Mouse (Mus musculus): Measurements from ENCODE around the gene Usp12. TPM values are rescaled to one million over a fixed set of nuclear protein-coding genes. Genes with fewer than 3 reads are reported as not detected.
A peak's percentile ranks its signal among the peaks of the same experiment; 100 is the strongest.

Usp12 gene
- polyA plus RNA-seq (2015; fragmentation: Nextera tagmentation; extraction: Ambion mirVana), result 17.0 and 17.2 TPM in 2 replicates

DNA sequence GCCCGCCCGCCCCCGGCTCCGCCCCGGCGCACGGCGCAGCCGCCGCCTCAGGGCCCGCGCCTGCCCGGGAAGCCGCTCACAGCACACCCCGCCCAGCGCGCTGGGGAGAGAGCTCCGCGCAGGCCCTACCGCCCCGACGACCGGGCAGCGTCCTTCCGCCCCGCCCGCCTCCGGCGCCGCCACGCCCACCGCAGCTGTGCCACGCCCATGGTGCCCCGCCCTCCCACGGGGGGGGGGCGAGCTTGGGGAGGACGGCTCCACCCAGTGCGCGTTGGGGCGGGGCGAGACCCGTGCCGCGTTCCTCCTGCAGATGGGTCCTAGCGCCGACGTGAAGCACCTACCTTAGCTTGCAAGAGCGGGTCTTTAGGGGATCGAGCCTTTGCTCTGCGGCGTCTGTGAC lies at the start of gene Usp12:
Usp12 (minus strand) TSS at position 154 of the 400 bp plus-strand sequence.
- no peaks in the 10 kb centered on the region for H3K9me3 ChIP-seq (ENCODE audit: control insufficient read depth, low read length)
- H3K4me1 ChIP-seq (replicated peaks; ENCODE audit: control insufficient read depth, insufficient read depth, low read length), result peaks cover 29% of the 10 kb centered on the region
- peak within 1 kb of the TSS; percentile 91 for H3K27ac ChIP-seq (ENCODE audit: low read length)
- no peaks in the 10 kb centered on the region for H3K27me3 ChIP-seq (ENCODE audit: control insufficient read depth, insufficient read depth, low read depth, low read length)
- peak; percentile 99 for ATAC-seq (ENCODE audit: low read depth)
- peak within 1 kb of the TSS; percentile 85 for H3K4me2 ChIP-seq (ENCODE audit: low read depth, low read length)
- H3K9ac ChIP-seq (ENCODE audit: low read length), result peak within 1 kb of the TSS; percentile 92
- WGBS, result 0% methylated on average over 32 of the region's 51 CpGs
- H3K36me3 ChIP-seq (ENCODE audit: control insufficient read depth, insufficient read depth, low read length), result no peaks in the 10 kb centered on the region
- peak within 1 kb of the TSS; percentile 82 for H3K4me3 ChIP-seq (ENCODE audit: low read length)

DNA sequence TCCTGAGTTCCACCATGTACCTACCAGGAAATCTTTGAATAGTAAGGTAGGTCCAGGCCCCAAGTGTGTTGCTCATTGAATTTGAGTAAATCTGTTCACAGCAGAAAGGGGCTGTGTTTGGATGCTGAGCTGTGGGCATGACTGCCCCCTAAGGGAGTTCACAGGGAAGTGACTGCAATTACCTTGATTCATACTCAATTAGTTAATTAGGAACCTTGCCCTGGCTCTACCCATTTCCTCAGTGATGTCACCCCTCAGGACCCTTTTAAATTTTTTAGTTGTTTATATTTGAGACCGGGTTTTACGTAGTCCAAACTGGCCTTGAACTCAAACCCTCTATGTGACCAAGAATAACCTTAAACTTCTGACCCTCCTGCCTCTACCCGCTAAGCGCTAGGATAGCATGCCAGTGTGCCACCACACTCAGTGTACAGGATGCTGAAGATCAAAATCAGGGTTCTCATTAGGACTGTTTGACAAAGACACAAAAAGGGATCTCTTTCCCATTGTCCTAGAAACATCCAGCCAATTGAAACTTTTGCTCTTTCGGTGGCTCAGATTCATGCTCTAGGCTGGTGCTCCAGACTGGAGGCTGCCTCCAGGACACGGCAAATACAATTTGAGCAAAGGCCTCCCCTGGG lies 49.6 kb upstream of the Usp12 start:
- Histone ChIP-seq H3K36me3 (ENCODE audit: control insufficient read depth, insufficient read depth, low read length) (no peaks in the 10 kb centered on the region; the same call in 1 of the 2 replicates), H3K9ac (ENCODE audit: low read length) (peak overlapping the region; percentile 81), H3K4me1 (replicated peaks; ENCODE audit: control insufficient read depth, insufficient read depth, low read length) (peaks cover 24% of the 10 kb centered on the region), H3K27me3 (ENCODE audit: control insufficient read depth, insufficient read depth, low read depth, low read length) (no peaks in the 10 kb centered on the region), H3K4me3 (ENCODE audit: low read length) (peak overlapping the region; percentile 77), H3K4me2 (ENCODE audit: low read depth, low read length) (peak overlapping the region; percentile 97), H3K9me3 (ENCODE audit: control insufficient read depth, low read length) (no peaks in the 10 kb centered on the region), H3K27ac (ENCODE audit: low read length) (peak overlapping the region; percentile 36; the same call in 1 of the 2 replicates)
- peak; percentile 3 for ATAC-seq (ENCODE audit: low read depth)
- WGBS, result 9% methylated on average over 6 of the region's 6 CpGs

DNA sequence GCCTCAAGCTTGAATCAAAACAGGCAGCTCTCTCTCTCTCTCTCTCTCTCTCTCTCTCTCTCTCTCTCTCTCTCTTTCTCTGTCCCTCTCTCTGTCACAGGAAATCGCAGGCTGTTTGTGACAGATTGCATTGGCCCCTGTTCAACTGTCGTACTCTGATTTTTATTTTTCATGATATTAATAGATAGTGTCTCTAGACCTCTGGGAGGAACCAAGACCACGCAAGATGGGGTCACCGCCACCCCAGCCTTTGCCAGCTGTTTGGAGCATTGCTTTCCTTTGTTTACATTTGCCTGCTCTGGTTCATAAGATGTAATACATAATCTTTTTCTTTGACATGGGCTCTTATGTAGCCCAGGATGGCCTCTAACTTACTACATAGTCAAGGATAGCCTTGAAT lies 47.2 kb upstream of the Usp12 start:
- Histone ChIP-seq H3K9me3 (ENCODE audit: control insufficient read depth, low read length) (no peaks in the 10 kb centered on the region), H3K27ac (ENCODE audit: low read length) (no peak overlapping the region), H3K4me3 (ENCODE audit: low read length) (no peak overlapping the region), H3K36me3 (ENCODE audit: control insufficient read depth, insufficient read depth, low read length) (peaks cover 12% of the 10 kb centered on the region), H3K4me2 (ENCODE audit: low read depth, low read length) (no peak overlapping the region), H3K9ac (ENCODE audit: low read length) (no peak overlapping the region), H3K4me1 (replicated peaks; ENCODE audit: control insufficient read depth, insufficient read depth, low read length) (peaks cover 19% of the 10 kb centered on the region), H3K27me3 (ENCODE audit: control insufficient read depth, insufficient read depth, low read depth, low read length) (no peaks in the 10 kb centered on the region)
- no peak for ATAC-seq (ENCODE audit: low read depth)
- WGBS, result 56% methylated on average over 4 of the region's 4 CpGs

DNA sequence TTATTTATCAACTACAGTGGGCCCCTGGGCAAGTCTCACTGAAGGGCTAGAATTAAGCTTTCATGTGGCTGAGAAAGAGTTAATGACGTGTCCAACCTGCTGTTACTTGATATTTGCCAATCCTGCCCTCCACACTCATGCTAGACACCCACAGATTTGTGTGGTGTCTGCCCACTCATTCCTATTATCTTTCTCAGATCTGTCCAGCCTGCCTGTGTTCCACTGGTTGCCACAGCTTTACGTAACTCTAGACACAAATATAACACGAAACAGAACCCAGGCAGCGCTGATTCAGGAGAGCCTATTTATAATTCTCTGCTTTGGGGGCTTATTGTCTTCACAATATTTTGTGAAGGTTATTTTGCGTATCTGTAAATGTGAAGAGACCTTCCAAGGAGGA lies 46.5 kb upstream of the Usp12 start:
- 71% methylated on average over 5 of the region's 5 CpGs for WGBS
- no peak overlapping the region for H3K27ac ChIP-seq (ENCODE audit: low read length)
- no peaks in the 10 kb centered on the region for H3K9me3 ChIP-seq (ENCODE audit: control insufficient read depth, low read length)

DNA sequence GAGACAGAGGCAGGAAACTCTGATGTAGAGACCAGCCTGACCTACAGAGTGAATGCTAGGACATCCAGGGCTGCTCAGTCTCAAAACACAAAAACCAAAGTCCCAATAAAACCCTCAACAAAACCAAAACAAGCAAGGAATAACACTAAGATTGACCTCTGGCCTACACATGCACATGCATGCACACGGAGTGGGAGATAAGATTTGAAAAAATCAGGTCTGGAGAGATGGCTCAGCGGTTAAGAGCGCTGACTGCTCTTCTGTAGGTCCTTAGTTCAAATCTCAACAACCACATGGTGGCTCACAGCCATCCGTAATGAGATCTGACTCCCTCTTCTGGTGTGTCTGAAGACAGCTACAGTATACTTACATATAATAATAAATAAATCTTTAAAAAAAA lies 45.6 kb upstream of the Usp12 start:
- Histone ChIP-seq H3K27me3 (ENCODE audit: control insufficient read depth, insufficient read depth, low read depth, low read length) (no peaks in the 10 kb centered on the region), H3K27ac (ENCODE audit: low read length) (no peak overlapping the region), H3K36me3 (ENCODE audit: control insufficient read depth, insufficient read depth, low read length) (peaks cover 24% of the 10 kb centered on the region), H3K4me3 (ENCODE audit: low read length) (no peak overlapping the region), H3K4me1 (replicated peaks; ENCODE audit: control insufficient read depth, insufficient read depth, low read length) (peaks cover 8% of the 10 kb centered on the region), H3K9me3 (ENCODE audit: control insufficient read depth, low read length) (no peaks in the 10 kb centered on the region), H3K4me2 (ENCODE audit: low read depth, low read length) (no peak overlapping the region), H3K9ac (ENCODE audit: low read length) (no peak overlapping the region)
- WGBS, result 64% methylated on average over 4 of the region's 4 CpGs
- no peak for ATAC-seq (ENCODE audit: low read depth)

More for the DNA sequence above, 46.5 kb upstream of the Usp12 start:
- Histone ChIP-seq H3K27me3 (ENCODE audit: control insufficient read depth, insufficient read depth, low read depth, low read length) (no peaks in the 10 kb centered on the region), H3K4me2 (ENCODE audit: low read depth, low read length) (no peak overlapping the region), H3K4me1 (replicated peaks; ENCODE audit: control insufficient read depth, insufficient read depth, low read length) (peaks cover 14% of the 10 kb centered on the region), H3K4me3 (ENCODE audit: low read length) (no peak overlapping the region), H3K9ac (ENCODE audit: low read length) (no peak overlapping the region), H3K36me3 (ENCODE audit: control insufficient read depth, insufficient read depth, low read length) (peaks cover 18% of the 10 kb centered on the region)
- ATAC-seq (ENCODE audit: low read depth), result no peak

DNA sequence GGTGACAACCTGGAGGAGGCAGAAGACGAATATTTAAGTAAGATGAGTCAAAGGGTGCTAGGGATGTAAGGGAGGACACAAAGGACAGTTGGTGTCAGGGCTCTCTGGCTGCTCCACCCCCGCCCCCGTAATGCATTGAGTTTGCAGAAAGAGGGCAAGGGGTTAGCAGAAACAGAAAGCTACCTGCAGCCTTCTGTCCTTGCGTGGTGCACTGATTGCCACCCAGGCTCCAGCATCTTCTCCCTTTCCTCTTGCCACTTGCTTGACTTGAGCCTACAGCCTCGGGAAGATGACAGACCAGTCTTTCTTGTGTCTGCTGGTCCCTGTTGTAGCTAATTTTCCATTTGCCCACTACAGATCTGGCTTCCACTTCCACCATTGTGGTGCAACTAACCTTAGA lies 45.0 kb upstream of the Usp12 start:
- Histone ChIP-seq H3K9me3 (ENCODE audit: control insufficient read depth, low read length) (no peaks in the 10 kb centered on the region), H3K4me2 (ENCODE audit: low read depth, low read length) (no peak overlapping the region), H3K4me1 (replicated peaks; ENCODE audit: control insufficient read depth, insufficient read depth, low read length) (peaks cover 11% of the 10 kb centered on the region), H3K4me3 (ENCODE audit: low read length) (no peak overlapping the region), H3K9ac (ENCODE audit: low read length) (no peak overlapping the region), H3K27ac (ENCODE audit: low read length) (0 out of 2 replicates have a peak overlapping the region, but pooled peaks have one; percentile 10), H3K27me3 (ENCODE audit: control insufficient read depth, insufficient read depth, low read depth, low read length) (no peaks in the 10 kb centered on the region), H3K36me3 (ENCODE audit: control insufficient read depth, insufficient read depth, low read length) (peaks cover 29% of the 10 kb centered on the region)
- 46% methylated on average over 5 of the region's 5 CpGs for WGBS
- ATAC-seq (ENCODE audit: low read depth), result no peak

DNA sequence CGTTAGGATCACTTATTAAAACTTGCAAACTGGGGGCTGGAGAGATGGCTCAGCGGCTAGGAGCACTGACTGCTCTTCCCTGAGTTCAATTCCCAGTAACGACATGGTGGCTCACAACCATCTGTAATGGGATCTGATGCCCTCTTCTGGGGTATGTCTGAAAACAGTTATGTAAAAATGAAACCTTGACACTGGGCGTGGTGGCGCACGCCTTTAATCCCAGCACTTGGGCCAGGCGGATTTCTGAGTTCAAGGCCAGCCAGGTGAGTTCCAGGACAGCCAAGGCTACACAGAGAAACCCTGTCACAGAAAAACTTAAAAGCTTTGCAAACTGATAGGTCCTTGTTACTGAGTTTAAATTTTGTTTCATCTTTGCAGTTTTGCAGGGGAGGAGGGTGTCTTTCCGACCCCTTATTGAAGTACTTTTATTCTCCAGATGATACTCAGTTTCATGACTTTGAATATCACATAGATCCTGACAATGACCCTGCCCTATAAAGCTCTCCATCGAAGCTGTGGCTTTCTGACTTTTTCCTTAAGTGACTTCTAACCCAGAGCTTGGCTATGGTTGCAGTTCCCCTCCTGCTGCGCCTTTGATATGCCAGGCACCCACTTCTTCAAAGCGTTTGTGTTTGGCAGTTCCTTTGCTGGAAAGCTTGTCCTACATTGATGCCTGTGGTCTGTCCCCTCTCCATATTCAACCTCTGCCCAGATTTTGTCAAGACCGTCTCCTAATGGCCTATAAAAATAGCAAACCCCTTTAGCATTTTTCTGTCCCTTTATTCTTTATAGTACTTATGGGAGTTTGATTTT lies 44.2 kb upstream of the Usp12 start:
- Histone ChIP-seq H3K4me2 (ENCODE audit: low read depth, low read length) (no peak overlapping the region), H3K9me3 (ENCODE audit: control insufficient read depth, low read length) (no peaks in the 10 kb centered on the region), H3K9ac (ENCODE audit: low read length) (no peak overlapping the region), H3K4me1 (replicated peaks; ENCODE audit: control insufficient read depth, insufficient read depth, low read length) (peaks cover 12% of the 10 kb centered on the region; the same call in 1 of the 2 replicates), H3K27me3 (ENCODE audit: control insufficient read depth, insufficient read depth, low read depth, low read length) (no peaks in the 10 kb centered on the region), H3K36me3 (ENCODE audit: control insufficient read depth, insufficient read depth, low read length) (peaks cover 32% of the 10 kb centered on the region), H3K4me3 (ENCODE audit: low read length) (no peak overlapping the region), H3K27ac (ENCODE audit: low read length) (no peak overlapping the region)
- 44% methylated on average over 12 of the region's 12 CpGs for WGBS
- 0 out of 2 replicates have a peak, but pooled peaks have one; percentile 9 for ATAC-seq (ENCODE audit: low read depth)

DNA sequence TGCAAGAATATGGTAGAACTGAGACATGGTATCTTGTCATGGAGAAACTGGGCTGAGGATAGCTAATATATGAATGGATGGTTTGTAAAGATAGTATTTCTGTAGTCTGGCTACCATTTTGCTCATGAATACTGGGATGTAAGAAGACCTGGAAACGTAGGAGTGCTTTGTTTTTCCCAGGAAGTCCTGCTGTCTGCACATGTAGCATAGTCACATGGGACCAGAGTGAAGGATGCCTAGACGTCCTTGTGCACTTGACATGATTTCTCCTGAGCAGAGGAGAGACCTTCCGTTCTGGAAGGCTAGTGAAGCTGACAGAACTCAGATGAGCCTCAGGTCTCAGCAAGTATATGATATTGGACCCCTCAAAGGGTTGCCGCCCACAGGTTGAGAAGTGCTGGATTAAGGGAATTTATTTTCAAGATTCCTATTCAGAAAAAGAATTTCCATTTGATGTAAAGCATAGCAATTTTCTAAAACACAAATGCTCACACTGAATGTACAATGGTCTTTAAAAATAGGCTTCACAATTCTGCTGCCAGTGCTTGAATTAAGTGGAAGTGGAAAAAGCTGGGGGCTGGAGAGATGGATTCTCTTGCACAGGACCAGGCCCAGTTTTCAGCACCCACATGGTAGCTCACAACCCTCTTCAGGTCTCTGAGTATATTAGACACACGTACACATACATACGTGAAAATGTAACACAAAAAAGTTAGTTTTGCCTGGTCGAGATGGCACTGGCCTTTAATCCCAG lies 43.3 kb upstream of the Usp12 start:
- H3K9me3 ChIP-seq (ENCODE audit: control insufficient read depth, low read length), result no peaks in the 10 kb centered on the region
- WGBS, result 57% methylated on average over 7 of the region's 7 CpGs
- ATAC-seq (ENCODE audit: low read depth), result no peak
- no peak overlapping the region for H3K4me3 ChIP-seq (ENCODE audit: low read length)
- H3K4me2 ChIP-seq (ENCODE audit: low read depth, low read length), result no peak overlapping the region
- H3K27ac ChIP-seq (ENCODE audit: low read length), result no peak overlapping the region
- H3K36me3 ChIP-seq (ENCODE audit: control insufficient read depth, insufficient read depth, low read length), result peaks cover 32% of the 10 kb centered on the region
- H3K27me3 ChIP-seq (ENCODE audit: control insufficient read depth, insufficient read depth, low read depth, low read length), result no peaks in the 10 kb centered on the region
- peaks cover 15% of the 10 kb centered on the region; the same call in 1 of the 2 replicates for H3K4me1 ChIP-seq (replicated peaks; ENCODE audit: control insufficient read depth, insufficient read depth, low read length)
- no peak overlapping the region for H3K9ac ChIP-seq (ENCODE audit: low read length)

DNA sequence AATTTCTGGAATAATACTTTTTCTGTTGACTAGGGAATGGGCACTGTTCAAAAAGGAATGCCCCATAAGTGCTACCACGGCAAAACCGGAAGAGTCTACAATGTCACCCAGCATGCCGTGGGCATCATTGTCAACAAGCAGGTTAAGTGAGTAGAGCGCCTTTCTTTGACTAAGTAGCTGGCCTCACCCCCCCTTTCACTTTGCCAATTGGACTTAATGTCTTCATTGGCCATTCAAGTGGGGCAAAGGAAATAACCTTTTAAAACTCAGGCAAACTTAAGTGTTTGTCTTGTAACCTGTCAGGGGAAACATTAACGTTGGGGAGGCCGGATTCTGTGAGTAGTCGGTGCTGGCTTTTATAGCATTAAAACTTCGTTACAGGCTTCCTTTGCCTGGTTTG lies 40.2 kb upstream of the Usp12 start:
- Histone ChIP-seq H3K9me3 (ENCODE audit: control insufficient read depth, low read length) (no peaks in the 10 kb centered on the region), H3K9ac (ENCODE audit: low read length) (0 out of 2 replicates have a peak overlapping the region, but pooled peaks have one; percentile 24), H3K4me3 (ENCODE audit: low read length) (no peak overlapping the region), H3K27me3 (ENCODE audit: control insufficient read depth, insufficient read depth, low read depth, low read length) (no peaks in the 10 kb centered on the region), H3K4me2 (ENCODE audit: low read depth, low read length) (no peak overlapping the region), H3K27ac (ENCODE audit: low read length) (peak overlapping the region; percentile 27; the same call in 1 of the 2 replicates), H3K4me1 (replicated peaks; ENCODE audit: control insufficient read depth, insufficient read depth, low read length) (peaks cover 19% of the 10 kb centered on the region), H3K36me3 (ENCODE audit: control insufficient read depth, insufficient read depth, low read length) (peaks cover 32% of the 10 kb centered on the region)
- WGBS, result 50% methylated on average over 8 of the region's 8 CpGs
- no peak for ATAC-seq (ENCODE audit: low read depth)

All from lung, embryonic 16.5 days (tissue).